Mouse (Mus musculus) left cerebral cortex, adult 6 months (tissue): ENCODE measurements around the gene Zpr1. TPM values are rescaled to one million over a fixed set of nuclear protein-coding genes. Genes with fewer than 3 reads are reported as not detected.

Source experiments
- long read RNA-seq, 2 experiments: library from polyadenylated mRNA; unstranded; transcript quantifications; one replicate each; pipeline ENCODE4 v2.0.0; 2019 to 2020
- polyA plus RNA-seq: library from polyadenylated mRNA; unstranded; fragments of <200 nt; fragmentation: Nextera tagmentation; gene quantifications from 2 replicates; pipeline ENCODE4 v1.2.3, GENCODE M21; 2021

Zpr1 gene
- 29.3 and 40.0 TPM in 2 replicates for polyA plus RNA-seq
- long read RNA-seq, experiment 1, transcript Zpr1-206 (14 exons, 2,984 nt), result major isoform, 233 of 298 reads
- long read RNA-seq, experiment 1, partial matches to known transcripts, result 30 of 298 reads
- long read RNA-seq, experiment 1, other reads (novel, unspliced or antisense), result 35 of 298 reads
- long read RNA-seq, experiment 2, transcript Zpr1-206 (14 exons, 2,984 nt), result major isoform, 49 of 63 reads
- long read RNA-seq, experiment 2, partial matches to known transcripts, result 9 of 63 reads
- long read RNA-seq, experiment 2, other reads (novel, unspliced or antisense), result 5 of 63 reads

GRCm38 (mm10) chr9:46272677-46273454 is at the start of gene Zpr1:
TSS of gene Zpr1 (plus strand) at chr9:46273064.

DNA sequence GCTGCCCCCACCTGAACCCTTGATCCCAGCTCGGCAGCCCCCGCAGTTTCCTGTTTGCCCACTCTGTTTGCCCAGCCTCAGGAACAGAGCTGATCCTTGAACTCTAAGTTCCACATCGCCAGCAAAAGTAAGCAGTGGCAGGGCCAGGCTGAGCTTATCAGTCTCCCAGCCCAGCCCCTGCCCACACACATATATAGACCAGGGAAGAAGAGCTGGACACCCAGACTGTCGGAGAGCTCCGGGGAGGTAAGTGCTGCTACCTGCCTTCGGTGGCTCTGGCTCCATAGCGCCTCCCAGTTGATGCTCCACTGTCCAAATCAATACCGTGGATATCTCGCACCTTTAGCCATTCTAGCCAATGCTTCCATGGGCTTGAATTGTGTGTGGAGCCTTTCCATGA is 44.4 kb upstream of the Zpr1 start, which contains the start of gene Apoa1:
Gene Apoa1, plus strand, starts transcription at position 90 of the 400 bp plus-strand sequence.

DNA sequence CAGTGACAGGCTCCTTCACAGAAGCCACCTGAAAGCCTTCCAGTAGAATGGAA is 37.4 kb upstream of the Zpr1 start, which contains the start of gene Apoc3:
Gene Apoc3, minus strand, starts transcription at position 41 of the 53 bp plus-strand sequence.

GRCm38 (mm10) chr9:46240526-46241153 is 32.2 kb upstream of the Zpr1 start, which contains the start of gene Apoa4:
TSS of gene Apoa4 (plus strand) at chr9:46240696.

GRCm38 (mm10) chr9:46268343-46268873 is 4.5 kb upstream of the Zpr1 start, which contains the start of gene Apoa5:
TSS of gene Apoa5 (plus strand) at chr9:46268633.

DNA sequence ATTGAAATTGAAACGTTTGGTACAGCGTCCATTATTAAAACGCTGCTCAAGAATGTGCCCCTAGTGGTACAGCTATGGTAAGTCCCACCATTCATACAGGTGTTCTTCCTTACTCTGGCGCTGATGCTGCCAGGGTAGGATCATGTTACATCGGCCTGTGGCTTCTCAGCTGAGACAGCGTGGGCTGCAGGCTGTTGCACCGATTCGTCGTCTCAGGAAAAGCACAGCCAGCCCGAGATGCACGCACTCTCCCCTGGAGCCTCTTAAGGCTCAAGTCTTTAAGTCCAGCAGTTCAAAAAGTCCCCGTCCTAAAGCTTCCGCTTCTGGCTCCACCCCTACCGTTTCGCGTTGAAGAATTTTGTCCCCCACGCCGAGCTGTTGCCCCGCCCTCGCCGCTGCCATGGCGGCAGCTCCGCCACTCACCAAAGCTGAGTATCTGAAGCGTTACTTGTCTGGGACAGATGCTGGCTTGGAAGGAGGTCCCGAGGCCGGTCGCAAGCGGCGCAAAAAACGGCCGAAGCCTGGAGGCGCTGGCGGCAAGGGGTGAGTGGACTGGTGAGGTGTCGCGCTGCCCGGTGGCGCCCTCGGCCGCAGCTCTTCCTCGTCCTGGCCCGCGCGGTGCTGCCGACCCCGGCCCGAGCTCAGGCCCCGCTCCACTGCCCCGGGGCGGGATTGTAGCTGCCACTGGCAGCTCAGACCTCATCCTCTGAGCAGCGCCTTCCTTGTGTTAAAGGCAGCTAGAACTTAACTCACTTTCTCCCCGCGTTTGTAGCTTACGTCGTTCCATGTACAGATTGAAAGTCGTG is 10.0 kb downstream of the Zpr1 start, which contains the start of gene Bud13:
Gene Bud13, plus strand, starts transcription at position 378 of the 806 bp plus-strand sequence.

DNA sequence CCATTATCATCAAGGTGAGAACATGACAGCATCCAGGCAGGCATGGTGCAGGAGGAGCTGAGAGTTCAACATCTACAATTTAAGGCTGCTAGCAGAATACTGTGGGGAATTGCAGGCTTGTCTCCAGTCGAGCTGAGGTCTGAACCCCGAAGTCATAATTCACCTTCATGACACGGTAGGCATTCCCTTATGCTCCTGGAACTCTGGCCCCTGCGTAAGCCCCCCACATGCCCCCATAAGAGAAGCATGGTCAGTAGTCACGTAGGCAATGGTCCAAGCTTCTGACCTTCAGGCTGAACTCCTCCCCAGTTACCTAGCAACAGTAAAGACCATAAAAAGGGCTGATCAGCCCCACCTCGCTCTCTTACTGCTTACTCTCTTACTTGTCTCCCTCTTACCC is 47.0 kb downstream of the Zpr1 start, which contains the start of gene 4931429L15Rik:
Gene 4931429L15Rik, minus strand, starts transcription at position 101 of the 400 bp plus-strand sequence.

Other genes starting within 250 kb of the Zpr1 start
- 1.1 and 1.9 TPM in 2 replicates for gene Apoa1, start 44.5 kb upstream of the Zpr1 start, polyA plus RNA-seq
- gene Apoc3, start 37.4 kb upstream of the Zpr1 start, polyA plus RNA-seq, result 1.7 and 2.2 TPM in 2 replicates
- not detected in 2 replicates for gene Apoa4, start 32.4 kb upstream of the Zpr1 start, polyA plus RNA-seq
- not detected in 2 replicates for gene Apoa5, start 4.4 kb upstream of the Zpr1 start, polyA plus RNA-seq
- gene Bud13, start 9.9 kb downstream of the Zpr1 start, polyA plus RNA-seq, result 7.5 and 9.6 TPM in 2 replicates
- gene 4931429L15Rik, start 46.9 kb downstream of the Zpr1 start, polyA plus RNA-seq, result not detected in 2 replicates